In the genomic region with DNA sequence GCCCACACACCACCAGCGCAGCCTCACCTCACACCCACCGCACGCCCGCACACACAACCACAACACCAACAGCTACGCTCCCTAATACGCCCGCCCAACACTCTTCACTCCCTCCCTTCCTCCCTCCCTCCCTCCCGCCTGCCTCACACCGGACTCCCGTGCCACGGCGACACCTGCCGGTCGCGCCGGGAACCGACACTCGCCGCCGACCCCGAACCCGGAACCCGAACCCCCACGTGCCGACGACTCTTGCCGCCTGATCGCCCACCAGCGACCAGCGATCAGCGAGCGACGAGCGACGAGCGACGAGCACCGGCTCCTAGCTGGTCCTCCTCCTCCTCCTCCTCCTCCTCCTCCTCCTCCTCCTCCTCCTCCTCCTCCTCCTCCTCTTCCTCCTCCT, we compare ENCODE assay signal across 8 mouse cellular contexts. TPM values are rescaled to one million over a fixed set of nuclear protein-coding genes. Genes with fewer than 3 reads are reported as not detected.
DNase-seq lines count a peak whose midpoint lies in the region; ATAC-seq and TF ChIP-seq lines count a peak whose summit lies in the region.
"Not testable (repeated sequence)": the region's sequence is repeated elsewhere in the genome, so short reads cannot be mapped to it uniquely, and the experiment has no call there.

No protein-coding gene starts in this region.

- not testable (repeated sequence) for H3K36me3 ChIP-seq in ES-Bruce4 (ENCODE audit: control insufficient read depth, insufficient read depth, low read length, poor library complexity, severe bottlenecking); embryonic facial prominence, embryonic 15.5 days; heart, adult 2 months (ENCODE audit: control insufficient read depth, insufficient read depth, low read length); intestine, embryonic 15.5 days; liver, embryonic 15.5 days (replicated peaks)

- TF ChIP-seq POLR2A in ES-Bruce4 (IDR thresholded peaks at IDR 0.05; ENCODE audit: insufficient read depth, low read length); heart, adult 2 months (IDR thresholded peaks at IDR 0.05; ENCODE audit: insufficient read depth, low read depth, low read length): not testable (repeated sequence)

- 0 out of 2 replicates have a peak overlapping the region, but pooled peaks have one; percentile 38 for H3K4me2 ChIP-seq in embryonic facial prominence, embryonic 15.5 days (replicated peaks)
- peak overlapping the region; percentile 46 for H3K4me2 ChIP-seq in intestine, embryonic 15.5 days (replicated peaks)
- H3K4me2 ChIP-seq in liver, embryonic 15.5 days: peak overlapping the region; percentile 50

- H3K9me3 ChIP-seq in ES-Bruce4 (replicated peaks; ENCODE audit: control insufficient read depth, insufficient read depth, low read length, poor library complexity, severe bottlenecking); embryonic facial prominence, embryonic 15.5 days (replicated peaks); intestine, embryonic 15.5 days; liver, embryonic 15.5 days (replicated peaks): not testable (repeated sequence)

- peak overlapping the region; percentile 37; the same call in 1 of the 2 replicates for H3K4me3 ChIP-seq in ES-Bruce4 (ENCODE audit: low read depth, low read length)
- H3K4me3 ChIP-seq in embryonic facial prominence, embryonic 15.5 days (replicated peaks): peak overlapping the region; percentile 25; the same call in 1 of the 2 replicates
- not testable (repeated sequence) for H3K4me3 ChIP-seq in heart, adult 2 months
- peak overlapping the region; percentile 21; the same call in 1 of the 2 replicates for H3K4me3 ChIP-seq in intestine, embryonic 15.5 days (replicated peaks)
- peak overlapping the region; percentile 32; the same call in 1 of the 2 replicates for H3K4me3 ChIP-seq in liver, embryonic 15.5 days (replicated peaks)

- not testable (repeated sequence) for ATAC-seq in embryonic facial prominence, embryonic 15.5 days (ENCODE audit: insufficient number of reproducible peaks, low FRiP score, low TSS enrichment, low read depth); intestine, embryonic 15.5 days; liver, embryonic 15.5 days (ENCODE audit: insufficient read depth)

- TF ChIP-seq EP300 in ES-Bruce4 (IDR thresholded peaks at IDR 0.05; ENCODE audit: insufficient read depth, low read depth, low read length); heart, adult 2 months (IDR thresholded peaks at IDR 0.05; ENCODE audit: insufficient read depth, low read depth, low read length): not testable (repeated sequence)

- H3K9ac ChIP-seq in ES-Bruce4 (ENCODE audit: low read depth, poor library complexity, severe bottlenecking); embryonic facial prominence, embryonic 15.5 days; heart, adult 2 months (ENCODE audit: low read depth, low read length); intestine, embryonic 15.5 days; liver, embryonic 15.5 days: not testable (repeated sequence)

- H3K4me1 ChIP-seq in ES-Bruce4 (ENCODE audit: control insufficient read depth, insufficient read depth, low read length); embryonic facial prominence, embryonic 15.5 days; heart, adult 2 months (ENCODE audit: control insufficient read depth, insufficient read depth, low read length); intestine, embryonic 15.5 days (replicated peaks); liver, embryonic 15.5 days (replicated peaks): not testable (repeated sequence)

- not testable (repeated sequence) for H3K27ac ChIP-seq in ES-Bruce4 (ENCODE audit: insufficient read depth, low read length); embryonic facial prominence, embryonic 15.5 days (replicated peaks); heart, adult 2 months; intestine, embryonic 15.5 days; liver, embryonic 15.5 days (replicated peaks)

- not testable (repeated sequence) for TF ChIP-seq CTCF in ES-Bruce4 (IDR thresholded peaks at IDR 0.05; ENCODE audit: low read depth, low read length); heart, adult 2 months (IDR thresholded peaks at IDR 0.05)

- not testable (repeated sequence) for H3K27me3 ChIP-seq in ES-Bruce4 (ENCODE audit: control insufficient read depth, insufficient read depth, low read length, poor library complexity, severe bottlenecking); embryonic facial prominence, embryonic 15.5 days; heart, adult 2 months (ENCODE audit: control insufficient read depth, insufficient read depth, low read length); intestine, embryonic 15.5 days (replicated peaks); liver, embryonic 15.5 days

- peak; percentile 83 to 85 for DNase-seq in heart, adult 2 months
- peak; percentile 60 to 75 for DNase-seq in layer of hippocampus, postnatal 25 days (ENCODE audit: extremely low spot score in 1 of 2, low spot score in 1 of 2)
- DNase-seq in natural killer cell, adult 2 months (ENCODE audit: low spot score in 2 of 2): peak; percentile 94 to 95
- peak; percentile 77 to 78 for DNase-seq in spleen, postnatal 36 days (ENCODE audit: low spot score in 2 of 2)

- 2% methylated on average over 21 of the region's 38 CpGs for WGBS in embryonic facial prominence, embryonic 15.5 days
- 2% methylated on average over 21 of the region's 38 CpGs for WGBS in heart, adult 2 months
- WGBS in intestine, embryonic 15.5 days: under 1% methylated on average over 29 of the region's 38 CpGs
- under 1% methylated on average over 26 of the region's 38 CpGs for WGBS in liver, embryonic 15.5 days (ENCODE audit: insufficient replicate concordance)

- not testable (repeated sequence) for H3K79me2 ChIP-seq in heart, adult 2 months (replicated peaks; ENCODE audit: control insufficient read depth, insufficient read depth, low read length)

- intact Hi-C loops in heart, adult 2 months (cut with DNase I): not testable (repeated sequence)

RNA-seq across cellular contexts. Expression of a gene that starts 55.4 kb away (rescaled TPM):
- polyA plus RNA-seq in ES-Bruce4 (2011; ENCODE audit: insufficient read depth, insufficient read length, low read depth, missing spikeins): 186 and 208 TPM in 2 replicates
- polyA plus RNA-seq in embryonic facial prominence, embryonic 15.5 days (2015; fragmentation: Nextera tagmentation; extraction: Ambion mirVana): 257 and 265 TPM in 2 replicates
- 10 to 100 TPM; 44.1 to 46.0 TPM for total RNA-seq in heart, adult 2 months (2021)
- 14.0 and 29.7 TPM in 2 replicates for polyA plus RNA-seq in heart, adult 2 months (2012; rRNA removed)
- 304 and 326 TPM in 2 replicates for polyA plus RNA-seq in intestine, embryonic 15.5 days (2015; fragmentation: Nextera tagmentation; extraction: Ambion mirVana)
- 10 to 100 TPM; 53.5 to 67.5 TPM for total RNA-seq in layer of hippocampus, postnatal 25 days (2021)
- 115 and 123 TPM in 2 replicates for polyA plus RNA-seq in liver, embryonic 15.5 days (2015; fragmentation: Nextera tagmentation; extraction: Ambion mirVana)
